Mouse (Mus musculus) cerebellum, adult 2 months (tissue): ENCODE data around the gene Sult6b2. TPM values are rescaled to one million over a fixed set of nuclear protein-coding genes. Genes with fewer than 3 reads are reported as not detected.
A peak's percentile ranks its signal among the peaks of the same experiment; 100 is the strongest.

ENCODE experiments used
- DNase-seq, 2 experiments: peaks; one replicate each; pipeline ENCODE4 v3.0.0; 2021
- H3K27ac ChIP-seq: fragments of 200-500 bp; 2 replicates; pipeline ENCODE4 v1.5.1; 2012; ENCODE audit warnings: low read length, control low read depth, inconsistent platforms; ENCODE audit not compliant: insufficient read depth
- H3K27me3 ChIP-seq: fragments of 200-500 bp; 2 replicates; pipeline ENCODE4 v1.6.1; 2012; ENCODE audit warnings: inconsistent platforms, mild to moderate bottlenecking, low read length, moderate library complexity; ENCODE audit not compliant: control insufficient read depth, insufficient read depth
- H3K4me1 ChIP-seq: fragments of 200-500 bp; 2 replicates; pipeline ENCODE4 v1.6.1; 2011; ENCODE audit warnings: low read length; ENCODE audit not compliant: control insufficient read depth, insufficient read depth
- H3K4me3 ChIP-seq: fragments of 200-500 bp; replicated peaks from 2 replicates; pipeline ENCODE3; 2011; ENCODE audit warnings: mild to moderate bottlenecking, low read depth, low read length, control low read depth; ENCODE audit not compliant: insufficient read depth
- CTCF ChIP-seq: fragments of 200-500 bp; IDR thresholded peaks from 2 replicates; pipeline ENCODE4 v1.5.1; 2011; ENCODE audit warnings: low read depth, mild to moderate bottlenecking, control low read depth, low read length, moderate library complexity, borderline replicate concordance; ENCODE audit not compliant: insufficient read depth
- POLR2A ChIP-seq: fragments of 200-500 bp; IDR thresholded peaks from 2 replicates; pipeline ENCODE4 v1.6.1; 2011; ENCODE audit warnings: low read length, control low read depth, borderline replicate concordance; ENCODE audit not compliant: insufficient read depth
- WGBS: fragments of 180-500 bp; shearing (Covaris S2); methylation state at CpG from one replicate; pipeline ENCODE4 v1.1.7; 2018; 5-methylcytosine and 5-hydroxymethylcytosine counted together
- polyA plus RNA-seq: library from polyadenylated mRNA; depleted of rRNA; stranded (reverse); fragments of >200 nt; gene quantifications from 2 replicates; pipeline ENCODE4 v1.2.3, GENCODE M21; 2012; rRNA removed

Sult6b2 gene
- 0.38 and 0.44 TPM in 2 replicates for polyA plus RNA-seq

DNA sequence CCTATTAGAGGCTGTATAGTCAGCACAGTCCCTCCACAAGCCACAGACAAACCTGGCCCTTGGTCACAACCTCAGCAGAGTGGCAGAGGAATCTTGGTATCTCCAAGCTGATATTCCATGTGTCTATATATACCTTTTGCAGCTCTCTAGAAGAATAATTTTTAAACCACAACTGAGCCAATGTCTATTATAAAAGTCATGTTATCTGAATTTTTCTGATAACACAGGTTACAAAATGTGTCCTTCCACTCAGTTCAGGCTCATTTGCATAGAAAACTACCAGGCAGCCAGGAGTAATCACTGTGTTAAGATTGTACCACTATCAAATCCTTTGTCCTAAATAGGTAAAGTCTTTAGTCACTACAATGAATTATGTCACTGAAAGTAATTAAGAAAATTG, at the start of gene Sult6b2:
Gene Sult6b2, minus strand, starts transcription at position 101 of the 400 bp plus-strand sequence.
- TF ChIP-seq CTCF (no peak), POLR2A (no peak)
- DNase-seq = no peak

DNA sequence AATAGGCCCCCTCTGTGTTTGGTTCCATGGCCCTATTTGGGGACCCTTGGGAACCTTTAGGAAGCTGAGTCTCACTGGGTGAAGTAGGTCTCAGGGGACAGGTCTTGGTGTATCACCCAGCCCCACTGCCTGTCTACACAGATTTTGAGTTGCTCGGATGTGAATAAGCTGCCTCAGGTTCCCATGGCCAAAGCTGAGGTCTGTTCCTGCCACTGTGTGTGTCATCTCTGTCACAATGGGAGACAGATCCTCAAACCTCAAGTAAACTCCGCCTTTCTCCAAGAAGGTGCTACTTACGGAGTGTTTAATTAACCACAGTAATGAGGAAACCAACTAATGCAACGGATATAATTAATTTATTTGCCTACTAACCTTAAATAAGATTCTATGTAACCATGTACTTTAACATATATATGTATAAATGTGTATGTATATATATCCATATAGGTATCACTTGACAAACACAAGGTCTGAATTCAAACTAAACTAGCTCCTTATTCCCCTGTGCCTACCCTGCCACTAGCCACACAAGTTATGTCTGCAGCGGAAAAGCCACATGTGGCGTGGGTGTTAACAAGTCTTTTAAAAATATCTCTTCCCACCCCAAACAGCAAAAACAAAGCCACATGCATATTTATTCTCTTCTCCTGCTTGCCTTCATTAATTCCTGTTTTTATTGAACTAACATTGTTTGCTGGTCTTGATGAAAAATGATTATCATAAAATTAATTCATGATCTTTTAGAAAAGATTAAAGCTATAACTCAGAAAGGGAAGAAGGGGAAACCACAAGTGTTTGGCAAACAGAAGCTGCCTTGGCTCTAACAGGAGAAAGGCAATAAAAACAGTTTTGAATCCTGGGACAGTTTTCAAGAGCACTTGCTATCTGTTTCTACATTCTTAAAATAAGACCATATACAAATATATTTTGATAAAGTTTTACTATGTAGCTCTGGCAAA, 48.4 kb upstream of the Sult6b2 start:
- Histone ChIP-seq H3K27me3 (no peaks in the 10 kb centered on the region), H3K4me1 (peaks cover 3% of the 10 kb centered on the region; the same call in 1 of the 2 replicates), H3K27ac (no peak overlapping the region), H3K4me3 (no peak overlapping the region)
- TF ChIP-seq POLR2A = no peak
- TF ChIP-seq CTCF = no peak
- WGBS = 89% methylated on average over 6 of the region's 6 CpGs
- no peak for DNase-seq

More for the DNA sequence above, at the start of gene Sult6b2:
- Histone ChIP-seq H3K27ac (no peak within 1 kb of the TSS), H3K4me1 (no peaks in the 10 kb centered on the region), H3K4me3 (no peak within 1 kb of the TSS), H3K27me3 (no peaks in the 10 kb centered on the region)

DNA sequence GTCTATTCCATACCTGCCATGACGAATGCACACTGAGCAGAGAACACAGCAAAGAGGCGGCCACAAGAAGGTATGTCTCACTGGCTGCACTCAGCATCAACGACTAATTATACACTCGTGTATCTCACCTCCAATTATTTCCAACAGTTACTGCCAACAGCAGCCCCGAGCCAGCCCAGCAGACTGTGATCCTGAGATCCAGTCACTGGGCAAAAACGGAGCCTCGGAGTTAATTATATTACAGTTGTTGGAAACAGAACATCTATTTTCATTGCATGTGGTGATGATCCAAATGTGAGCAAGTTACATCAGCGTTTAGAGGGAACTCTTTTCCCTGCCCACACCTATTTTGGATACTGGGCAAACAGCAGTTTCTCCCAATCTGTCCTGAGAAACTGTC, 46.1 kb upstream of the Sult6b2 start:
- H3K27ac ChIP-seq = no peak overlapping the region
- peaks cover 3% of the 10 kb centered on the region; the same call in 1 of the 2 replicates for H3K4me1 ChIP-seq
- DNase-seq = no peak
- H3K4me3 ChIP-seq = no peak overlapping the region
- H3K27me3 ChIP-seq = no peaks in the 10 kb centered on the region
- TF ChIP-seq CTCF (no peak), POLR2A (no peak)
- WGBS = 18% methylated on average over 8 of the region's 8 CpGs

DNA sequence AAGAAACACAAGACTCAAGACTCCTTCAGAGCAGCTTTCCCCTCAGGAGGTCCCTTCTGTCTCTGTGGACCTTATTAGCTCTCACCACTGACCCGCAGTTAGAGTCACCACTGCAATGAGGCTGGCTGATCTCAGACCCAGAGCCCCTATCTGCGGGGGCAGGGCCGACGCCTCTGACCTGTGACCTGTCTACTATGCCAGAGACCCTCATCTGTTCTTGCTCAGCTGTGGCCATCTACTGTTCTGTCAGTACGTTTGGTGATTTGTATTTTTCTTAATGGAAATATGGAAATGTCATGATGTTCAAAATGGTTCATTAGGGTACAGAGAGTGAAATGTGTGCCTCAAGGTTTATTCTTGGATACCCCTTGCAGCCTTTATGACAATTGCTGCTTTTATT, 45.0 kb upstream of the Sult6b2 start:
- Histone ChIP-seq H3K4me3 (no peak overlapping the region), H3K27me3 (no peaks in the 10 kb centered on the region), H3K4me1 (peaks cover 3% of the 10 kb centered on the region; the same call in 1 of the 2 replicates), H3K27ac (no peak overlapping the region)
- WGBS = 79% methylated on average over 5 of the region's 5 CpGs
- DNase-seq = no peak
- TF ChIP-seq POLR2A (no peak), CTCF (no peak)

DNA sequence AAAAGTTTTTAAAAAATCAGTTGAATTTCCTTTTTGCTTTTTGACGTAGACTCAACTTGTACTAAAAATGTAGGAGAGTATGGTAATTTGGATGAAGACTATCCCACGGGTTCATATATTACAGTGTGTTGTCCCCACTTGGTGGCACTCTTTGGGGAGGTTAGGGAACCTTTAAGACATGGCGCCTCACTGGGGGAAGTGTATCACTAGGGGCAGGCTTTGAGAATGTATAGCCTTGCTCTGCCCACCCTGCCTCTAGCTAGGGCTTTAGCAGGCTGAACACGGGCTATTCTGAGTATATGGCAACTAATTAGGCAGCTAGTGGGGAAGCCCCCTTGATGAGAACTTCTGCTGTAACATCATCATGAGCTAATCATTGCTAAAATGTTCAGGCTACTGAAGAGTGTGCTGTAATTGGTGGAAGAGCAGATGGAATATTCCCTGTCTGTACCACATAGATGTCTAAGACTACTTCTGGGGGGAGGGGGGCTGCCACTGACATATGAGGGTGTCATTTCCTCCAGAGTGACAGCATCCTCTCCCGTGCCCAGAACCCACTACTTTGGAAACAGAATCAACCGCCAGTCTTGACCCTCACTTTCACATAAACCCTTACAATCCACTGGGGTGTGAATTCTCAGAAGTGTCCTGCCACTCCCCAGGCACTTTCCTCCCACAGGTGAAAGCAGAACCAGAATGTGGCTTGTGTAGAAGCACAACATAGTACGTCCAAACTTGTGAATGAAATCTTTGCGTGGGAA, 43.8 kb upstream of the Sult6b2 start:
- no peak overlapping the region for H3K4me3 ChIP-seq
- TF ChIP-seq POLR2A = no peak
- TF ChIP-seq CTCF = no peak
- no peak overlapping the region for H3K27ac ChIP-seq
- DNase-seq = no peak
- WGBS = 86% methylated on average over 8 of the region's 8 CpGs
- H3K27me3 ChIP-seq = no peaks in the 10 kb centered on the region
- peaks cover 3% of the 10 kb centered on the region; the same call in 1 of the 2 replicates for H3K4me1 ChIP-seq

DNA sequence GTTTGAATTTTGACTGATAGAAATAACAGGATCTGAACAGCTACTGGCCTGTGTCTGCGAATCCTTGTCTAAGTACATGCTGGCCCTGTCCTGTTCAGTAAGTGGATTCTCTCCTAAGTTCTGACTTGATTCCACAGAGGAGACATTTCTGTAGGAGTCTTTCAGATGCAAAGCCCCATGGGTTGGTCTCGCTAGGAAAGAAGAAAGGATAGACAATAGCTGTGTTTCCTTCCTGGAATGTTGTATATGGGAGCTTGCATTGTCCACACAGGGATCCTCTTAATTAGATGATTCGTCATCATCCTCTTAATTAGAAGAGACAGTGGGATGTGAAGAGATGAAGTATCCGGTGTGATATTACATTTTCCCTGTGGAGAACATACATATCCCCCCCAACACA, 42.6 kb upstream of the Sult6b2 start:
- Histone ChIP-seq H3K4me1 (peaks cover 3% of the 10 kb centered on the region; the same call in 1 of the 2 replicates), H3K27me3 (no peaks in the 10 kb centered on the region), H3K27ac (no peak overlapping the region), H3K4me3 (no peak overlapping the region)
- WGBS = 87% methylated on average over 4 of the region's 4 CpGs
- DNase-seq = no peak
- no peak for TF ChIP-seq POLR2A
- TF ChIP-seq CTCF = no peak

DNA sequence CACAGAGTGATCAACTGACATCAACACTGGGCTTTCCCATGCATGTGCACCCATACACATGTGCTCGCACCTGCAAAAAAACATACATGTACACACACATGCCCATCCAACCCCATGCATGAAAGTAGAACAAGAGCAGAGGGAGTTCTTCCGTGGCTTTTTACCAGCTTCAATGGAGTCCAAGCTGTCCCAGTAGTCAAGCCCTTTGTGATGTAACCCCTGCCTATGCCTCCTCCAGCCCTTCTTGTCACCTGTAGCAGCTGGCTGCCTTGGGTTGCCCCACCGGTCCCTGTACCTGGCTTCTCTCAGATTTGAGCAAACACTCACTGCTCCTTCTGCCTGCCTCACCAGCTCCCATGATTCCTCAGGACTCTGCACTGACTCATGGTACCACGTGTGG, 40.8 kb upstream of the Sult6b2 start:
- Histone ChIP-seq H3K4me1 (no peaks in the 10 kb centered on the region; the same call in 1 of the 2 replicates), H3K27me3 (no peaks in the 10 kb centered on the region), H3K4me3 (no peak overlapping the region), H3K27ac (no peak overlapping the region)
- peak in 1 of 2 experiments; percentile 4 for DNase-seq
- WGBS = 89% methylated on average over 4 of the region's 4 CpGs
- no peak for TF ChIP-seq POLR2A
- no peak for TF ChIP-seq CTCF

DNA sequence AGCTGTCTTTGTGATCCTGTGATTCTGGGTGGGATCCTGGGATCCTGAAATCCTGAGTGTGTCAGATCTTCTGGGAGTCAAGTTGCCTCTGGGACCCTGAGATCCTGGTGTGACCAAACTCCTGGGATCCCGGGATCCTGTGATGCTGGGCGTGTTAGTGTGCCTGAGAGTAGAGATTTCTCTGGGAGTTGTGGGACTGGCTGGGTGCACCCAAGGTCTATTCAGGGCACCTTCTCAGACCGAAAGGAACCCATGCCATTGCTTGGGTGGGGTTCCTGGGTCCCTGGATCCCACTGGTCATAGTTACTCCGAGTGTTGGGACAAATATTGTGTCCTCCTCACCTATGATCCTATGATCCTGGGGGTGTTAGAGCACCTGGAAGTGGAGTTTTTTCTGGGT, 39.8 kb upstream of the Sult6b2 start:
- H3K4me1 ChIP-seq = no peaks in the 10 kb centered on the region
- no peak overlapping the region for H3K4me3 ChIP-seq
- no peak for DNase-seq
- H3K27ac ChIP-seq = no peak overlapping the region
- WGBS = 88% methylated on average over 4 of the region's 4 CpGs
- TF ChIP-seq POLR2A (no peak), CTCF (no peak)
- no peaks in the 10 kb centered on the region for H3K27me3 ChIP-seq
